Mouse (Mus musculus) MEL (cell line): ENCODE data around the gene S100a6.

Source experiments
- BHLHE40 ChIP-seq: IDR thresholded peaks from 2 replicates; pipeline ENCODE4 v1.6.1; 2012; ENCODE audit warnings: low read depth, mild to moderate bottlenecking, inconsistent platforms, low read length, improper control_type of control experiment, borderline replicate concordance
- CHD1 ChIP-seq: IDR thresholded peaks from 2 replicates; pipeline ENCODE4 v1.6.1; 2012; ENCODE audit warnings: low read depth, mild to moderate bottlenecking, inconsistent platforms, low read length, improper control_type of control experiment
- CTCF ChIP-seq, 3 experiments: IDR thresholded peaks in 2 of 3; conservative IDR thresholded peaks in 1 of 3; 2 replicates each; pipeline ENCODE4 v1.5.1; 2011 to 2012; ENCODE audit warnings: low read length in 3 of 3, low read depth in 2 of 3, mild to moderate bottlenecking in 2 of 3, improper control_type of control experiment in 1 of 3, inconsistent platforms in 1 of 3, mixed read lengths in 1 of 3, moderate library complexity in 1 of 3; ENCODE audit not compliant: control insufficient read depth in 1 of 3, insufficient read depth in 1 of 3, poor library complexity in 1 of 3, severe bottlenecking in 1 of 3
- ELF1 ChIP-seq: IDR thresholded peaks from 2 replicates; pipeline ENCODE4 v1.6.1; 2014; ENCODE audit warnings: low read depth, mild to moderate bottlenecking, inconsistent platforms, low read length, improper control_type of control experiment, moderate library complexity
- EP300 ChIP-seq, 2 experiments: IDR thresholded peaks; 2 replicates each; pipeline ENCODE4 v1.6.1; 2011; ENCODE audit warnings: improper control_type of control experiment in 2 of 2, low read length in 2 of 2, low read depth in 1 of 2, mild to moderate bottlenecking in 1 of 2
- GATA1 ChIP-seq: IDR thresholded peaks from 2 replicates; pipeline ENCODE4 v1.6.1; 2011; ENCODE audit warnings: low read depth, low read length, improper control_type of control experiment
- KAT2A ChIP-seq: conservative IDR thresholded peaks from 2 replicates; pipeline ENCODE4 v1.6.1; 2012; ENCODE audit warnings: low read depth, low read length, improper control_type of control experiment, inconsistent platforms
- MAZ ChIP-seq: IDR thresholded peaks from 2 replicates; pipeline ENCODE4 v1.6.1; 2012; ENCODE audit warnings: low read depth, mild to moderate bottlenecking, inconsistent platforms, low read length, improper control_type of control experiment
- NRF1 ChIP-seq: IDR thresholded peaks from 2 replicates; pipeline ENCODE4 v1.6.1; 2014; ENCODE audit warnings: low read depth, mild to moderate bottlenecking, inconsistent platforms, low read length, improper control_type of control experiment, moderate library complexity; ENCODE audit not compliant: poor library complexity, insufficient read depth, severe bottlenecking
- POLR2A ChIP-seq, 2 experiments: IDR thresholded peaks; 2 replicates each; pipeline ENCODE4 v1.6.1; 2011 to 2012; ENCODE audit warnings: low read length in 2 of 2, mild to moderate bottlenecking in 2 of 2, control low read depth in 1 of 2, improper control_type of control experiment in 1 of 2, low read depth in 1 of 2, moderate library complexity in 1 of 2; ENCODE audit not compliant: control insufficient read depth in 1 of 2, insufficient read depth in 1 of 2, poor library complexity in 1 of 2
- POLR2AphosphoS2 ChIP-seq: IDR thresholded peaks from 2 replicates; pipeline ENCODE4 v1.6.1; 2011; ENCODE audit warnings: low read length, improper control_type of control experiment
- RAD21 ChIP-seq: IDR thresholded peaks from 2 replicates; pipeline ENCODE4 v1.6.1; 2011; ENCODE audit warnings: mild to moderate bottlenecking, low read depth, low read length, improper control_type of control experiment
- ZKSCAN1 ChIP-seq: IDR thresholded peaks from 2 replicates; pipeline ENCODE4 v1.6.1; 2012; ENCODE audit warnings: low read depth, mild to moderate bottlenecking, inconsistent platforms, low read length, improper control_type of control experiment, moderate library complexity
- ZNF384 ChIP-seq: IDR thresholded peaks from 2 replicates; pipeline ENCODE4 v1.6.1; 2012; ENCODE audit warnings: low read depth, mild to moderate bottlenecking, inconsistent platforms, low read length, improper control_type of control experiment

DNA sequence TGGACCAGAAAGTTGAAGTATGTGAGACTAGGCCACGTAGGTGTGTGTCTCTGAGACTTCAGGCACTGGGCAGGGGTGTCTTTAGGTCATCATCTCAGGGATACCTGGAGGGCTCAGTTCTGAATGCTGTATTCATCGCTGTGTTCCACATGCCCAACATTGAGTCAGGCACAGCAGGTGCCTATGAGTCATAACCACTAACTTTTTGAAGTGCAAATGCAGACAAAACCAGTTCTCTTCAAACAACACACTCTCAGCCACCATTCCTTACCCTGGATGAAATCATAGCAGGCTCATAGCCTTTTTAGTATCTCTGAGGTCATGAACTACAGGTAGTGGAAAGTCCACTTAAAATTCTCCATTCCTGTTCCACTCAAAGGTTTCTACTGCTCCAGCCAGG is 16.6 kb downstream of the S100a6 start:
- TF ChIP-seq BHLHE40 (no peak), CTCF (IDR thresholded peaks at IDR 0.05 in 2 of 3, conservative IDR thresholded peaks at IDR 0.05 in 1 of 3; ENCODE audit: control insufficient read depth in 1 of 3, insufficient read depth in 1 of 3, low read depth in 2 of 3, low read length in 3 of 3, poor library complexity in 1 of 3, severe bottlenecking in 1 of 3) (no peak), GATA1 (no peak), EP300 (IDR thresholded peaks at IDR 0.05; ENCODE audit: low read depth in 1 of 2, low read length in 2 of 2) (no peak), NRF1 (no peak), ELF1 (no peak), RAD21 (no peak), MAZ (no peak), POLR2AphosphoS2 (no peak), KAT2A (no peak), ZKSCAN1 (no peak), POLR2A (IDR thresholded peaks at IDR 0.05; ENCODE audit: control insufficient read depth in 1 of 2, insufficient read depth in 1 of 2, low read depth in 1 of 2, low read length in 2 of 2, poor library complexity in 1 of 2) (no peak), ZNF384 (no peak), CHD1 (no peak)
